Mouse (Mus musculus) adrenal gland, adult 18-20 months (tissue): ENCODE data around the gene Gm3526. TPM values are rescaled to one million over a fixed set of nuclear protein-coding genes. Genes with fewer than 3 reads are reported as not detected.
"Not testable (repeated sequence)": the region's sequence is repeated elsewhere in the genome, so short reads cannot be mapped to it uniquely, and the experiment has no call there.

ENCODE experiments used
- DNase-seq, 2 experiments: peaks; one replicate each; pipeline ENCODE4 v3.0.0; 2021 to 2022; ENCODE audit warnings: low spot score in 2 of 2
- long read RNA-seq, 2 experiments: library from polyadenylated mRNA; stranded (forward); transcript quantifications; one replicate each; pipeline ENCODE4 v2.0.0; 2021
- total RNA-seq, 2 experiments: library from RNA; stranded (reverse); gene quantifications; 1 replicate in 1 of 2; 2 replicates in 1 of 2; pipeline ENCODE4 v1.2.3; 2021

The Gm3526 gene
- total RNA-seq, result not detected
- long read RNA-seq, experiment 1, result 0 reads
- long read RNA-seq, experiment 2, result 0 reads

- not testable (repeated sequence) for DNase-seq
These were observed at the start of gene Gm3526 for GRCm38 (mm10) chr14:5260480-5260879. Gene Gm3526, minus strand, starts transcription at chr14:5260580.

Other genes starting within 250 kb of the Gm3526 start
- not detected for gene Gm3298, start 244.7 kb downstream of the Gm3526 start, total RNA-seq
- not detected for gene 4930555G01Rik, start 210.0 kb downstream of the Gm3526 start, total RNA-seq
- gene Gm8281, start 189.5 kb downstream of the Gm3526 start, total RNA-seq, result not detected
- gene Gm8279, start 129.1 kb downstream of the Gm3526 start, total RNA-seq, result not detected
- not detected for gene Gm3317, start 96.0 kb downstream of the Gm3526 start, total RNA-seq
- gene Gm8271, start 74.8 kb downstream of the Gm3526 start, total RNA-seq, result not detected
- not detected for gene Gm3542, start 74.3 kb upstream of the Gm3526 start, total RNA-seq
- not detected for gene Gm3500, start 128.5 kb upstream of the Gm3526 start, total RNA-seq
- gene Gm3194, start 194.9 kb upstream of the Gm3526 start, total RNA-seq, result under 1 TPM in 1 of 2 experiments, not detected in 1; 0.53 TPM
- not detected for gene Gm8246, start 217.2 kb upstream of the Gm3526 start, total RNA-seq
- not detected for gene Gm3187, start 223.6 kb upstream of the Gm3526 start, total RNA-seq
- gene Gm3488, start 241.1 kb upstream of the Gm3526 start, total RNA-seq, result under 1 TPM in 1 of 2 experiments, not detected in 1; 0.19 TPM